In the genomic region with DNA sequence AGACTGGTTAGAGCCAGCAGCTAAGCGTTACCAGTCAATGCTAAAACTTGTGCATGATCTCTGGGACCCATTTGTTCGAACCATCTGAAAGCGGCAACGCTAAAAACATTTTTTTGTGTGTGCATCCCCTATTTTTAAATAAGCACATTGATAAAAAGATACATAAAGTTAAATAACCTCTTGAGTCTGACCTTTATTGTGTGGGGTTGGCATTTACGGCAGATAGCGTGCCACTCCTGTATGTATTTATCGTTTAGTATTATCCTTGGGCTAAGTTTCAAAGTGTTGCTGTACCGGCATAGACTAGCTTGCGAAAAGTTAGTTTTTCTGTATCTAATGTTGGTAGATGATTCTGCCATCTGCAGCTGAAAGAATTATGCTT, we compare ENCODE assay signal across 7 mouse cellular contexts. TPM values are rescaled to one million over a fixed set of nuclear protein-coding genes. Genes with fewer than 3 reads are reported as not detected.
DNase-seq lines count a peak whose midpoint lies in the region; ATAC-seq lines count a peak whose summit lies in the region.

No protein-coding gene starts in this region.

- H3K4me1 ChIP-seq in megakaryocyte, embryonic 14.5 days = peaks cover 39% of the 10 kb centered on the region
- peaks cover 20% of the 10 kb centered on the region for H3K4me1 ChIP-seq in forebrain, embryonic 12.5 days
- peaks cover 16% of the 10 kb centered on the region for H3K4me1 ChIP-seq in limb, embryonic 12.5 days (replicated peaks)
- H3K4me1 ChIP-seq in stomach, embryonic 14.5 days (ENCODE audit: control insufficient read depth, insufficient read depth, low read length) = peaks cover 7% of the 10 kb centered on the region; the same call in 1 of the 2 replicates

- no peaks in the 10 kb centered on the region for H3K27me3 ChIP-seq in megakaryocyte, embryonic 14.5 days (replicated peaks)
- no peaks in the 10 kb centered on the region; the same call in 1 of the 2 replicates for H3K27me3 ChIP-seq in forebrain, embryonic 12.5 days
- no peaks in the 10 kb centered on the region for H3K27me3 ChIP-seq in limb, embryonic 12.5 days
- H3K27me3 ChIP-seq in stomach, embryonic 14.5 days (ENCODE audit: control insufficient read depth, insufficient read depth, low read length) = no peaks in the 10 kb centered on the region

- no peak for ATAC-seq in megakaryocyte, adult 5-6 weeks (ENCODE audit: poor library complexity, severe bottlenecking)
- ATAC-seq in forebrain, embryonic 12.5 days (ENCODE audit: low FRiP score) = no peak
- no peak for ATAC-seq in limb, embryonic 12.5 days (ENCODE audit: insufficient number of reproducible peaks, insufficient read depth, low FRiP score, low TSS enrichment, low read depth)
- ATAC-seq in stomach, embryonic 14.5 days (ENCODE audit: insufficient number of reproducible peaks, insufficient read depth, low FRiP score, low read depth) = no peak

- H3K9me3 ChIP-seq in megakaryocyte, embryonic 14.5 days = no peaks in the 10 kb centered on the region
- H3K9me3 ChIP-seq in forebrain, embryonic 12.5 days = no peaks in the 10 kb centered on the region
- no peaks in the 10 kb centered on the region for H3K9me3 ChIP-seq in limb, embryonic 12.5 days
- no peaks in the 10 kb centered on the region for H3K9me3 ChIP-seq in stomach, embryonic 14.5 days (ENCODE audit: control insufficient read depth, low read depth, low read length)

- peak overlapping the region; percentile 99 for H3K4me3 ChIP-seq in megakaryocyte, embryonic 14.5 days (replicated peaks)
- H3K4me3 ChIP-seq in forebrain, embryonic 12.5 days (replicated peaks) = peak overlapping the region; percentile 85
- H3K4me3 ChIP-seq in limb, embryonic 12.5 days (replicated peaks) = peak overlapping the region; percentile 65
- H3K4me3 ChIP-seq in stomach, embryonic 14.5 days (ENCODE audit: low read depth, low read length) = peak overlapping the region; percentile 76

- WGBS in forebrain, embryonic 12.5 days = 17% methylated on average over 9 of the region's 9 CpGs
- WGBS in limb, embryonic 12.5 days = 18% methylated on average over 9 of the region's 9 CpGs
- 15% methylated on average over 9 of the region's 9 CpGs for WGBS in stomach, embryonic 14.5 days

- peaks cover 31% of the 10 kb centered on the region for H3K36me3 ChIP-seq in megakaryocyte, embryonic 14.5 days (replicated peaks; ENCODE audit: low read length)
- H3K36me3 ChIP-seq in forebrain, embryonic 12.5 days (replicated peaks) = no peaks in the 10 kb centered on the region
- H3K36me3 ChIP-seq in limb, embryonic 12.5 days = no peaks in the 10 kb centered on the region
- H3K36me3 ChIP-seq in stomach, embryonic 14.5 days (ENCODE audit: control insufficient read depth, insufficient read depth, low read length) = no peaks in the 10 kb centered on the region

- H3K9ac ChIP-seq in forebrain, embryonic 12.5 days = peak overlapping the region; percentile 82
- H3K9ac ChIP-seq in limb, embryonic 12.5 days (replicated peaks) = peak overlapping the region; percentile 82
- peak overlapping the region; percentile 72 for H3K9ac ChIP-seq in stomach, embryonic 14.5 days (replicated peaks; ENCODE audit: low read depth, low read length)

- H3K27ac ChIP-seq in forebrain, embryonic 12.5 days = no peak overlapping the region
- no peak overlapping the region for H3K27ac ChIP-seq in limb, embryonic 12.5 days
- H3K27ac ChIP-seq in stomach, embryonic 14.5 days (ENCODE audit: low read length) = no peak overlapping the region

- H3K4me2 ChIP-seq in forebrain, embryonic 12.5 days = peak overlapping the region; percentile 69
- H3K4me2 ChIP-seq in limb, embryonic 12.5 days = peak overlapping the region; percentile 77
- peak overlapping the region; percentile 76 for H3K4me2 ChIP-seq in stomach, embryonic 14.5 days (replicated peaks; ENCODE audit: low read depth, low read length)

- no peak for DNase-seq in gastrocnemius, postnatal 10 days
- no peak for DNase-seq in layer of hippocampus, postnatal 36 days

RNA-seq across cellular contexts. Expression of gene Gclc, which starts 1.1 kb away (rescaled TPM):
- 2.3 and 9.1 TPM in 2 replicates for polyA plus RNA-seq in megakaryocyte, embryonic 14.5 days (2012; ENCODE audit: insufficient read depth, low replicate concordance)
- total RNA-seq in megakaryocyte, adult 5-6 weeks (2015) = 21.9 and 25.7 TPM in 2 replicates
- 24.7 and 28.5 TPM in 2 replicates for total RNA-seq in megakaryocyte, adult 5-6 weeks (2017)
- polyA plus RNA-seq in forebrain, embryonic 12.5 days (2016; fragmentation: Nextera tagmentation; extraction: Ambion mirVana) = 22.5 and 23.5 TPM in 2 replicates
- 14.5 and 14.7 TPM in 2 replicates for polyA plus RNA-seq in limb, embryonic 12.5 days (2016; fragmentation: Nextera tagmentation; extraction: Ambion mirVana)
- 16.2 and 20.7 TPM in 2 replicates for polyA plus RNA-seq in stomach, embryonic 14.5 days (2014; fragmentation: Nextera tagmentation; extraction: Ambion mirVana)
- total RNA-seq in gastrocnemius, postnatal 10 days (2021) = 1 to 10 TPM; 5.0 to 7.7 TPM
- 10 to 100 TPM; 44.9 TPM for total RNA-seq in layer of hippocampus, postnatal 36 days (2021)
